Mouse (Mus musculus) T-helper 1 cell (primary cell): ENCODE data around the gene Galnt10.

Experiments used
- in situ Hi-C: fragments of 300-600 bp; cut with MboI, MseI; formaldehyde crosslinking; loops from one replicate; pipeline ENCODE4 v1.15.1; 2025; ENCODE audit warnings: high pct_unique_total_duplicates

Galnt10 gene

GRCm38 (mm10) chr11:57658214-57658613, 13.0 kb downstream of the Galnt10 start:
- in situ Hi-C loops, result no loop called here

- in situ Hi-C loops, result no loop called here
Measured at GRCm38 (mm10) chr11:57658751-57659150, 13.5 kb downstream of the Galnt10 start.

GRCm38 (mm10) chr11:57660156-57660555, 14.9 kb downstream of the Galnt10 start:
- in situ Hi-C loops, result no loop called here

- in situ Hi-C loops, result no loop called here
Measured at GRCm38 (mm10) chr11:57660814-57661213, 15.6 kb downstream of the Galnt10 start.

GRCm38 (mm10) chr11:57661492-57662229, 16.4 kb downstream of the Galnt10 start:
- in situ Hi-C loops, result no loop called here

- in situ Hi-C loops, result no loop called here
Measured at GRCm38 (mm10) chr11:57662231-57662630, 17.0 kb downstream of the Galnt10 start.

GRCm38 (mm10) chr11:57663271-57663670, 18.0 kb downstream of the Galnt10 start:
- in situ Hi-C loops, result no loop called here

GRCm38 (mm10) chr11:57664741-57665140, 19.5 kb downstream of the Galnt10 start:
- in situ Hi-C loops, result no loop called here

- in situ Hi-C loops, result no loop called here
Measured at GRCm38 (mm10) chr11:57668271-57668670, 23.0 kb downstream of the Galnt10 start.

- in situ Hi-C loops, result no loop called here
Measured at GRCm38 (mm10) chr11:57669522-57669921, 24.3 kb downstream of the Galnt10 start.

- in situ Hi-C loops, result no loop called here
Measured at GRCm38 (mm10) chr11:57671120-57671697, 26.0 kb downstream of the Galnt10 start.

- in situ Hi-C loops, result no loop called here
Measured at GRCm38 (mm10) chr11:57671797-57672196, 26.6 kb downstream of the Galnt10 start.

GRCm38 (mm10) chr11:57672995-57673394, 27.8 kb downstream of the Galnt10 start:
- in situ Hi-C loops, result no loop called here

GRCm38 (mm10) chr11:57673977-57674687, 28.9 kb downstream of the Galnt10 start:
- in situ Hi-C loops, result no loop called here

GRCm38 (mm10) chr11:57677261-57677660, 32.0 kb downstream of the Galnt10 start:
- in situ Hi-C loops, result no loop called here

GRCm38 (mm10) chr11:57682589-57682988, 37.3 kb downstream of the Galnt10 start:
- in situ Hi-C loops, result no loop called here

- in situ Hi-C loops, result no loop called here
Measured at GRCm38 (mm10) chr11:57683125-57683524, 37.9 kb downstream of the Galnt10 start.

GRCm38 (mm10) chr11:57683931-57684330, 38.7 kb downstream of the Galnt10 start:
- in situ Hi-C loops, result no loop called here

GRCm38 (mm10) chr11:57684891-57685290, 39.6 kb downstream of the Galnt10 start:
- in situ Hi-C loops, result no loop called here

- in situ Hi-C loops, result no loop called here
Measured at GRCm38 (mm10) chr11:57685689-57686454, 40.6 kb downstream of the Galnt10 start.

GRCm38 (mm10) chr11:57686797-57687196, 41.6 kb downstream of the Galnt10 start:
- in situ Hi-C loops, result no loop called here

- in situ Hi-C loops, result no loop called here
Measured at GRCm38 (mm10) chr11:57687258-57687657, 42.0 kb downstream of the Galnt10 start.
